Mouse (Mus musculus) left cerebral cortex, postnatal 4 days (tissue): ENCODE data around the gene Gsn. TPM values are rescaled to one million over a fixed set of nuclear protein-coding genes. Genes with fewer than 3 reads are reported as not detected.
A peak's percentile ranks its signal among the peaks of the same experiment; 100 is the strongest.

ENCODE experiments used
- DNase-seq: peaks from one replicate; pipeline ENCODE4 v3.0.0-alpha.2; 2022
- intact Hi-C: fragments of 180-260 bp; cut with DNase I; formaldehyde crosslinking; loops from one replicate; pipeline ENCODE4 v1.15.1; 2025
- total RNA-seq, 2 experiments: library from RNA; stranded (reverse); gene quantifications; 2 replicates each; pipeline ENCODE4 v1.2.3; 2021

Gene Gsn
- total RNA-seq, 2 experiments from 2014 or later, result 20.0 to 20.7 TPM

DNA sequence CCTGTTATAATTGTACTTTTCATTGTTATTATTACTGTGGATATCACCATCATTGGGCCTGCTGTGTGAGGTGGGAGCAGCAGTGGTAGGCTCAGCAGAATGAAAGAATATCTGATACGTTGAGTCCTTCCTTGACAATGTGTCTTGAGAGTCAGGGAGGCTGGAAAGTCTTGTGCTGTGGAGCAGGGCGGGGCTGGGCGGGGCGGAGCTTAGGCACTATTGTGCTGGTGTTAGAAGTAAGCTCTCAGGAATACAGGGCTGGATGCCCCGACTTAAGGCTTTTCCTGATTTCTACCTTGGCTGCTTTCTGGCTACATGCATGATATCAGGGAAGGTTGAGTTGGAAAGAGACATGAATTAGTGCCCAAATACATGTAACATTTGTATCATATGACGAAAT, 3.4 kb upstream of the Gsn start:
- no peak for DNase-seq

DNA sequence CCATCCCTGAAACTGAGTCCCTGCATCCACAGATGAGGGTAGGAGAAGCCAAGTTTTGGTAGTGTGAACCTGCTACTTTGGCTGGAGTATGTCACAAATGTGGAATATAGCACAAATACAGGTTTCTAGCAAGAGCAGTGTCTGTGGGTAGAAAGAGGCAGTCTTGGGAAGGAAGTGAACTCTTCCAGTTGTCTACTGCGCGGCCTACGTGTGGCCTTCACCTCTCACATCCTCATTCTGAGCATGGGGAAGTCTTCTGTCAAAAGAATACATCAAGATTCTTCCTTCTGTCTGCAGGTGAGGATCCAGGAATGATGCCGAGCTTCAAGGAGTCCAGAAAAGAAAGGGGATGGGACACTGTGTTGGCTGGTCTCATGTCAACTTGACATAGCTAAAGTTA, 2.4 kb upstream of the Gsn start:
- no peak for DNase-seq
- intact Hi-C loops, result no loop called here

More for the DNA sequence above, 3.4 kb upstream of the Gsn start:
- intact Hi-C loops, result no loop called here

DNA sequence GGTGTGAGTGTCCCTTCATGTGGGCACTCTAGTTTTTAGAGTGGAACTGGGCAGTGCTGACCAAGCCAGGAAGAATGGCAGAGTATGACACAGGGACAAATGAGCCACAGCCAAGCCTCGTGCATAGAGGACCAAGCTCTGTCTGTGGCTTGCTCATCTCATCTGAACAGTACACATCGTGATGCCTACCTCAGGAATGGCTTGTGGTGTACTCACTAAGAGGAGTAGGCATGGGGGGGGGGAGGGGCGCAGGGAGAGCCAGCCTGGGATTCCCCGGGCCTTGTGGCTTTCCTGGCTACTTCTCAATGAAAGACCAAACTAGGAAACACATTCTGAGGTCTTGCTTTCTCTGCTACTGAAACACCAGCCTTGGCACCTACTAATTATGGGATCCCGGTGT, 1.2 kb upstream of the Gsn start:
- no peak for DNase-seq
- intact Hi-C loops, result no loop called here

DNA sequence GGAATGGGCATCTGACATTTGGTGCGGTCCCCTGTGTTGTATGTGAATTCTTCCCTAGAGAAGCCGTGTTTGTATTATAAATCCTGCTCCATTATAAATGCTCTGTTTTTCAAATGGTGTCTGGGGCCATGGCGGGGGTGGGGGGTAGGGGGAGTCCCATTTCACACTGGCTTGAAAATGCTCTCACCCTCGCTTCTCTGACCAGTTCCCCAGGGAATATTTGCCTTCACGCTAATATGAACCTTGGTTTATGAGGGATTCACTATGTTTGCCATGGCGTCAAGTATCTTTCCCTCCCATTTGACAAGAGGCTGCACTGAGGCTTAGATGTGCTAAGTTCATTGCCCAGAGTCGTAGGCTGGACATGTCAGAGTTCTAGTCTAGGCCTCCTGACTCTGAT, 718 bp upstream of the Gsn start:
- DNase-seq, result no peak
- intact Hi-C loops, result no loop called here

DNA sequence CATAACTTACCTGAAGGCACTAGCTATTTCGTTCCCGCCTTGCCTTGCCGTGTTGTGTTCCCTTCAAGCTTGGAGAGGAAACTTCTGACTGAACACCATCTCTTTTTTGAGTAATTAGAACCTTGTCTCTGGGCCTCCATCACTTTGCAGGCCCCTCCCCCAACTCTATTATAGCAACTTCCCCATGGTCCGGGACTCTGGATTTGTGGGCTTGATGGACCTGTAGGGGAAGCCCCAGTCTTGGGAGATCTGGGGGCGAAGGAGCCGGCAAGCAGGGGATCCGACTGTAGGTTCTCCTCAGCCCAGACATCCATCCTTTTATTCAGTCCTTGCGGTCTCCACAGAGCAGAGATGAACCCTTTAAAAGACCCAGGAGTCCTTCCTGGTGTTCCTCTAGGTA, 752 bp downstream of the Gsn start:
- intact Hi-C loops, result no loop called here
- no peak for DNase-seq

DNA sequence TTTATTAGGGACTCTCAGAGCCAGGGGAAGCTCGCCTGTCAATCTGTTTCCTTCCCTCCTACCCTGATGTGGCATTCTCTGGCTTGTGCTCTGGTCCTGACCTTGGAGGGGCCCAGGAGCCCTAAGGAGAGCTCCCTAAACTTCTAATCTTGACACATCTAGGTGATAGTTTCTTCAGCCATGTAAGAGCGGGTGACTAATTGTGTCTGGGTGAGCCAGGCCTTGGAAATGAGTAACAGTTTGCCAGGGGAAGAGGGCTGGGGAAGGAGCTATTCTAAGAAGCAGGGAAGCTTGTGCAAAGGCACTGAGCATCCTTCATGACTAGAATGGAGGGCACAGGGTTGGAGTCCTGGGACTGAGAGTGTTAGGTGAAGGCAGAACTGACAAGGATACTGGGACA, 1.7 kb downstream of the Gsn start:
- intact Hi-C loops, result no loop called here
- DNase-seq, result no peak

DNA sequence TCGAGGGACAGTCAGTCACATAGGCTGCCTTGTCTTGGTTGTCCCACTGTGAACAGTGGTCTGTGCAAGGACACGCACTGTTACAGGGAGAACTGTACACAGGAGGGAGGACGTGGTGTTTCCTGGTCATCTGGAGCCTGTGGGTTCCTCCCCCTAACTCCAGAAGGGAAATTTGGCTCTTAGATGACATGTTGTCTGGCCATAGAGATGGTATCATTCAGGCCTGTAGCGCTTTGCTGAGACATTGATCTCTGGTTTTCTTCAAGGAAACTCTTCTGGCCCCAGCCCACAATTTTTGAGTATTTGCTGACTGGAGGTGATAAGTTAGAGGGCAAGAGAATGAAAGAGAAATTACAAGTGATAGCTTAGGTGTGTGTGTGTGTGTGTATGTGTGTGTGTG, 2.4 kb downstream of the Gsn start:
- DNase-seq, result no peak
- intact Hi-C loops, result no loop called here

DNA sequence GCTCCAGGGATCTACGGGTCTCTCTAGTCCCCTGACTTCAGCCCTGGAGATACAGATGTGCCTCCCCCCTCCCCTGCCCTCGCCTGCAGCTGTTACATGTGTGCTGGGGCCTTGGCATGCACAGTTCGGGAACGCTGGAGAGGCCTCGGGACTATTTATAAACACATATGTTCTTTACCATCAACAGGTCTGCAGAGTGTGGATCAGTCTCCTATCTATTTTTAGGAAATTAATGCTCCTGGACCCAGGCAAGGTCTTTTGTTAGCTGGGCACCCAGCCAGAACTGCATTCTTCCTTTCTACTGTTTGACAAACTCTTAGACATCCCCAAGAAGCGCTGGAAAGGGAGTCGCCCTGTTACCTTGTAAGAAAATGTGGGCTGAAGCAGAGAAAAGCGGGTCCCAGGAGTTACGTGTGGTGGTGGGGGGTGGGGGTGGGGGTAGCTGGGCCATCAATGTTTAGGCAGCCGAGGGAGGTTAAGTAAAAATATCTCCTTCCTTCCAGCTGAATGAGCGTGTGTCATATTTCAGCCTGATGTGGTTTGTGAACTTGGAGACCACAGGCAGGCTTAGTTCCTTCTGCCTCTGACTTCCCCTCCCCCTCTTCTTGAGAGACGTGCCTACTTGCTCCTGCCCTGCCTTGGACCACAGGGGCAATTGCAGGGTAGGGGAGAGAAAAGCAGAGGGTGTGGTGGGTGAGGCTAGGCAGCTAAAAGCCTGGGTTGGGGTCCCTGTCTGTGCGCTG, 3.3 kb downstream of the Gsn start:
- no peak for DNase-seq
- intact Hi-C loops, result no loop called here

DNA sequence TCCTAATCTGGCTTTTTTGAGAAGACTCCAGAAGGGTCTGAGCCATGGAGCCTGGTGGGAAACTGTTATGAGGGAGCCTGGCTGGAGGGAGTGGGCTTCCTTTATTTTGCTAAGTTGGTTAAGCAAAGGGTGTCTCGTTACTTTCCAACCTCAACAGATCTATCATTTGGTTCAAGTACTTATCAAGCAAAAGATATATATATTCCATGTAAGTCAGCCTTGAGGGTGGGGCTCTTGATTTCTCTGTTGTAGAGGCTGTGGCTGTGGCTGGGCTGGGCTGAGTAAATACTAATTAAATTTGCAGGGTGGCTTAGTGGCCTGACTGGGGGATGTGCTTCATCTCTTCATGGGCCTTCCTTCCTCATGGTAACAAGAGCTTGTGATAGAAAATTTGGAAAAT, 4.1 kb downstream of the Gsn start:
- no peak for DNase-seq
- intact Hi-C loops, result no loop called here

DNA sequence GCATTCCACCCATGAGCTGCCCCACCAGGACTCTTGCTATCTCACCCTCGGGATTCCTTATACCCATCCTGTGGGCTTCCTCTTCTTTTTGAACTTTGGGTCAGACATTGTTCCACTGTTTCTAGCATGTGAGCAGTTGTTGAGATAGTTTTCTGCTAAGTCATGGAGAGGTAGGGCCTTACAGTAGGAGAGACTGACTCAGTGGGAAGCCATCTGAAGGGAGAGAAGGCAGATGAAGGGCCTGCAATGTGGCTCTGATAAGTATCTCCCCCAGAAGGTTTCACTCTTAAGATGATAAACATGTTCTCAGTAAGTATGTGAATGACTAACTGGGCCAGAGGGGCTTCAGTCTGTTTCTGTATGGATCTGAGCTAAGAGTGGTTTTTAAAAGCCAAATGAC, 7.9 kb downstream of the Gsn start:
- no peak for DNase-seq
- intact Hi-C loops, result no loop called here

DNA sequence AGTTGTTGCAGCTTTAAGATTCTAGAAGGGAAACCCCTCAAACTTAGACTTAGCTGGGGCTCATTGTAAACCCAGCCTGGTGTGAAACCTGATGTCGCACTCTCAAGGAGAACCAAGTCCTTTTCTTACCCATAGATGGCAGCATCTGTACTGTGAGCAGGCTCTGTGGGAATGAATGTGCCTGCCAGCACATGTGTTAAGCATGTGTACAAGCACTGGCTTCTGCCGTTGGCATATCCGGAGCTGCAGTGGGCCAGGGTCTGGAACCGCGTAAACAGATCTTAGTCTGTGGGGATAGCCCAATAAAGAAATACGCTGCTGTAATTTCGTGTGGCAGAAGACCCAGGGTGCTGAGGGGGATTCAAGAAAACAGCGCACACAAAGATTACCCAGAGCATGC, 9.1 kb downstream of the Gsn start:
- peak; percentile 30 for DNase-seq
- intact Hi-C loops, result loop anchor here (5.0 kb wide), 1 partner anchor 53 kb away; no protein-coding TSS in a partner anchor

DNA sequence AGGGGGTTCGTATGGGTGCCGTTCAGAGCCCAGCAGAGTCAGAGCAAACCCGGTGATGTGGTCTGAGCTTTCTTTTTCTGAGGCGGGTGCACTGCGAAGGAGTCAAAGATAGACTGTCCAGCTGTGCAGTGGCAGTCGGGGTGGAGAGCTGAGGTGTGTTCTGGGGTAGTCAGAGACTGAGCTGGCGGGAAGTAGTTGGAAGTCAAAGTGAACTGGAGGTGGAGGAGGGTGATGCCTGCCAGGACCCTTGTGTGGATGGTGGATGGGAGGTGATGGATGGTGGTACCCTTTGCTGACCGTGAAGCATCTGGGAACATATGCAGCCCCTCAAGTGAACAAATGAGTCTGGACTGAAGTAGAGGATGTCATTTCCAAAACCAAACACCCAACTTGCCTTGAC, 9.6 kb downstream of the Gsn start:
- no peak for DNase-seq
- intact Hi-C loops, result loop anchor here (5.0 kb wide), 1 partner anchor 53 kb away; no protein-coding TSS in a partner anchor

DNA sequence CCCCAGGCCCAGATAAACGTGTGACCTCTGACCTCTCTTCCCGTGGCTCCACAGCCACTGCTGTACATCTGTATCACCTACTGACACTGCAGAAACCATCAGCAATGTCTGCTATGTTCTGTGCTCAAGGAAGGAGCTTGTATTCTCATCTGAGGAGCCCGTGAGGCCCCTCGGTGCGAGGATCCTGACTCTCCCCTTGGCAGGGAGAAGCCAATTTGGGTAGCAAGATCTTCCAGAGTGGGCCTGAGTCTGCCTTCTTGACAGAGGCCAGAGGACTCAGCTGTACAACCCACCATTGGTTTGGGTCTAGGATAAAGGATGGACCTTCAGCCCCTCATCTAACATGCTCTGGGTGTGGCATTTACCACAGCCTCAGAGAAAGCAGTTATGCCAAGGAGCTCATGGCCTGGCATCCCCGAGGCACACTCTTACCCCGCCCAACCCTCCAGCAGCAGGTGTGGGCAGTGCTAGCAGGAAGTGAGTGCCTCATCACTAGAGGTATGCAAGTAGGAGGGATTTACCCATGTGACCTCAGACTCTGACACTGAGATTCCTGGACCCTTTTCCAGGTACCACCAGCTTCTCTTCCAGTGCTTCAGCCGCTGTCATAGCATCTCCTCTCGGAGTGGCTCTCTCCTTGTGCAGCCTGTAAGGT, 10.2 kb downstream of the Gsn start:
- no peak for DNase-seq
- intact Hi-C loops, result loop anchor here (5.0 kb wide), 1 partner anchor 54 kb away; no protein-coding TSS in a partner anchor

DNA sequence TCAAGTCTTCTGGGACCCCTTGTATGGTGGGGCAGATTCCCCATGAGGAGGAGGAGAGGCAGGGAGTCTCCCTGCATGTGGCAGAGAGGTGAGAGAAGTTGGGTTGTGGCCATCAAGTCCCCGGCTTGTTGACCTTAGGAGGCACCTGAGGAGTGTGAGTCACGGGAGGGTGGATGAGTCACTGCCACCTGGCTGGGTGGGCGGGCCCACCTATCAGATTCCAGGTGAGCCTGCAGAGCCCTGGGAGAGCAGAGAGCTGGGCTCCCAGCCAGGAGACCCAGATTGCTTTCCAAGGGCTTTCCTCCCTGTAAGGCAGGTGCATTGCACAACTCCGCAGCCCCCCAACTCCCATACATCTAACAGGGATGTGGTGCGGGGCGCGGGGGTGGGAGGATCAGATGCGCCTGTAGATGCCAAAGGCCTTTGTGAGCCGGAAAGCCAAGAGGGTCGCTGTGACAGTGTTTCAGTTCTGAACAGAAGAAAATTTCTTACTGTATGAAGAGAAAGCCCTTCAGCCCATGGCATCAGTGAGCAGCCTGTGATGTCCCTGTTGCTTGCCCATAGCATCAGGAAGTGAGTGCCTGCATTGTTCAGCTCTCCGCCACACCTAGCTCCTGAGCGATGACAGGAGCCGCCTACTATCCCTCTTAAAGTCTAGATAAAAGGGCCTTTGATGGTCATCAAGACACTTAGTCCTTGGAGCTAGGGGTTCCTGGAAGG, 11.1 kb downstream of the Gsn start:
- no peak for DNase-seq
- intact Hi-C loops, result loop anchor here (5.0 kb wide), 1 partner anchor 55 kb away; no protein-coding TSS in a partner anchor

DNA sequence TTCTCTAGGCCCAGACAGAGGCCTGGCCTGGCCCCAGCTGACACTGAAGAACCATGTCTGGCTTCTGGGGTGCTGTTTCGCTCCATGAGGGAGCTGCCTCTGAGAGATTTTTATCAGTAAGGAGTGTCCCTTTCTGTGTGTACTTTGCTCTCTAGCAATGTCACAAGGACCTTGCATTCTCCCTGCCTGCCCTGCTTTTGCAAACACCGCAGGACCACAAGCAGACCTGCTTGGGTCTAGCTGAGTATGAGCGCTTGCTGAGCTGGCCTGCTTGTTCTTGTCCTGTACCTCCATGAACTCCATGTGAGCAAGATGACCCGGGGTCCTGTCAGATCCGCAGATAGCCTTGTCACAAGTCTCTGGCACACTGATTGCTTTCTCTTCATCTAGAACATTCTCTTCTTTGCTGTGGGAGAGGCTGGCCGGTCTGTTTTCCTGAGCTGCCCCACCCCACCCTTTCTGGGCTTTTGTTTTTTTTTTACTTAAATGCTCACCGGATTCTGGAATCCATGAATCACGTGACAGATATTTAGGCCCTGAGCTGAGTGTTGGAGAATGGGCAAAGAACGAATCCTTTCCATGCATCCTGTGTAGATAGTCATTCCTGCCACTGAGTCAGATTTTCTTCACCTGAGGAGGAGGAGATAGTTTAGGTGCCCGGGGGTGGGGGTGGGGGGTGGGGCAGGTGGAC, 11.8 kb downstream of the Gsn start:
- DNase-seq, result no peak
- intact Hi-C loops, result loop anchor here (5.0 kb wide), 1 partner anchor 56 kb away; no protein-coding TSS in a partner anchor

DNA sequence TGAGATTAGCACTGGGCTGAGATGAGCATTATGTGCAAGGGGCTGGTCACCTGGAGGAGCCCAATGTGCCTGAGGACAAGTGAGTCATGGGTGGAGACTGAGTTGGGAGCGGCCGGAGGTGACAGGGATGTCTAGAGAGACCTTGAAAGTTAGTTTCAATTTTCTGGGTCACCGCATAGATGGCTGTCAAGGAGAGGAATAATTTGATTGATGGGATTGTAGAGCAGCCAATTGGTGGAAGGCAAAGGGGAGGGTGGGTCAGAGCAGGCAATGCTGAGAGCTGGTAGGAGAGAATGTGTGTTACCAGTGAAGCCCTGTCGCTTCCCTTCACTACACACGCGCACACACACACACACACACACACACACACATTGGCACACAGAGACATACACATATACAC, 13.0 kb downstream of the Gsn start:
- intact Hi-C loops, result loop anchor here (5.0 kb wide), 1 partner anchor 57 kb away; no protein-coding TSS in a partner anchor
- DNase-seq, result no peak

DNA sequence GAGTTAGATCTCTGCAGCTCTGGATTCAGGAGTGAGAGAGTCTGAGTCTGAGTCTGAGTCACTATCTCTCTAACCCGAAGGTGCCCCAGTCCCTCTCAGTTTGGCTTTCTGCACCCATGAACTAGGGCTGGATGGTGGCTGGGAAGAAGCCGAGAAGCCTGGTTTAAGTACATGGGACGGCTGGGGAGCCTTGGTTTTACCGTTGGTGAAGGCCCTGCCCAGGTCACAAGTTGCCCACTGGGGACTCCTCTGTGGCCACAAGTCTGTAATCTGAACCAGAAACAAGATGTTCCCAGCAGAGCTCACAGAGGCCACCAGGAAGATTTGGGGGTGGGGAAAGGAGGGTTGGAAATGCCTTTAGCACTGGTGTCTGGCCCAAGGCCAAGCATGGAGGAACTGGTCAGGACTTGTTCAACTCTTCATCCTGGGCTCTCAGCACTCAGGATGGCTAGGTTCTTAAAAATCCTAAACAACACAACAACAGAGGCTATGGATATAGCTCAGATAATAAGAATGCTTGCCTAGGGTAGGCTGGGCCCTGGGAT, 13.6 kb downstream of the Gsn start:
- DNase-seq, result no peak
- intact Hi-C loops, result loop anchor here (5.0 kb wide), 1 partner anchor 57 kb away; no protein-coding TSS in a partner anchor

DNA sequence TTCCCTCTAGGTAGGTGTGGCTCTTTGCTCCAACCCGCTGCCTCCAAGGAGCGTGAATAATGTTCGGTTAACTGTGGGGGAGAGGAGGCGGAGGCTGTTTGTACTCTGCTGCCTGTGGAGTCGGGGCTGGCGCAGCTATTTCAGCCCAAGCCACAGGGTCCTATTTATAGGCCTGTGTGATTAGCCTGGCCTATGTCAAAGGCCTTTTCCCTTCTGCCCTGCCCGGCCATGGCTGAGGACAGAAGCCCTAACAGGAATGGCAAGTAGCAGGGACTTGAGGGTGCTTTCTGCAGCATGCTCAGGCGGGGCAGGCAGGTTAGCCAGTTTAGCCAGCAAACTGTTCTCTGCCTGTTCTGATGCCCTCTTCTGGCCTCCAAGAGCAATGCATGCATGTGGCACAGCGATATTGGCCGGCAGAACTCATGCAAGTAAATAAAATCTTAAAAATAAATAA, 14.4 kb downstream of the Gsn start:
- DNase-seq, result peak; percentile 57
- intact Hi-C loops, result no loop called here

DNA sequence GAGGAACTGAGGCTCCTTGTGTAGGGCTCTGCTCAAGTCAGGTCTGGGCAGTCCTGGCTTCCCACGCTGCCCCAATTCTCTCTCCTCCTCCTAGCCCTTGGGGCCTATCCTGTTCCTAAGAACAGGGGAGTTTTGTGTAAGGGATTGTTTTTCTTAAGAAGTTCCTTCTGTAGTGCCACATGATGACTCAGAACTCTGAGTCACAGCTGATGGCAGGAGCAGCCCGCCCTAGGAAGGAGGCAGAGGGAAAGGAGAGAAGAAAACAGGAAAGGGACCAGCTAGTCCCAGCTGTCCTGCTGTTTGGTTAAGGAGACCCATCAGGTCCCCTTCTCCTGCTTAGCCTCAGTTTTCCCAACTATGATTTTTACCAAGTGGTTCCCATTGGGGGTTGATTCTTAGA, 15.6 kb downstream of the Gsn start:
- intact Hi-C loops, result no loop called here

DNA sequence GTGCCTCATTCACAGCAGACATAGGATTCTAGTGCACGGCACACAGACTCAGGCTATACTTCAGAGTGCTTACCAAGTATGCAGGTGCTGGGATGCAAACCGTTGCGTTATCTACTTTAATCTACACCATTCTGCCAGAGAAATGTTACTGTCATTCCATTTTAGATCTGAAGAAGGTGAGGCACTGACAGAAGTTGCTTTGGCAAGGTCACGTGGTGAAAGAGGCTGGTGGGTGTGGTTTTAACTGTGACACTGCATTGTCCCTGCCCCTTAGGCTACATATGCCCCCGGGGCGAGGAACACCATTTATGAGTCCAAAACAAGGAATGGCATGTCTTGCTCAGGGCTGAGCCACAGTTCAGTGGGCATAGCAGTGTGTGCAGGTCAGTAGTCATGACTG, 16.7 kb downstream of the Gsn start:
- intact Hi-C loops, result no loop called here
- no peak for DNase-seq

More for the DNA sequence above, 15.6 kb downstream of the Gsn start:
- no peak for DNase-seq

DNA sequence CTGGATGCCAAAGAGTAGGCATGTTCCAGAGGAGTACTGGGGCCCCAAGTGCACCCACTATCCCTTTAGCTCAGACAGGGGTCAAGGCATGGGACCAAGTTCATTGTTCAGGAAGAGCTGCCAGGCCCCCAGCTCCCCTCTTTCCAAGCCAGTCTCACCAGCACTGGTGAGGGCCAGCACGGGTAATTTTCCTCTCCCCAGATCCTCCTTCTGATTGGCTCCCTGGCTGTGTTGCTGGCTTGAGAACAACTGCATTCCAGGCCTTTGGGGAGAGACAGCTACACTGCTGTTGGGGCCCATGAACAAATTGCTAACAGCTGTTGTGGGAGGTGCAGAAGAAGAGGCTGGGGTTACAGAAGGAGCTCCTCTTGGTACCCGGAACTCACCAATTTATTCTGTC, 17.4 kb downstream of the Gsn start:
- DNase-seq, result no peak
- intact Hi-C loops, result no loop called here
